Mouse (Mus musculus) stomach, postnatal 0 days (tissue): ENCODE measurements at regions not wholly inside any gene's neighbourhood (a gene's known extent, or its start where the extent isn't known, plus 50 kb on each side); places are given as distances from the start of the nearest gene placed in this dataset.

Experiments
- ATAC-seq: fragments of 200-750 bp; cut with Nextera tagmentation; 2 replicates; pipeline ENCODE4 v1.8.0; 2017; ENCODE audit not compliant: low FRiP score, low TSS enrichment
- DNase-seq: peaks from one replicate; pipeline ENCODE4 v3.0.0-alpha.2; 2016; ENCODE audit warnings: low spot score
- H3K27ac ChIP-seq: fragments of 300-500 bp; sonication (generic); replicated peaks from 2 replicates; pipeline ENCODE4 v1.5.1; 2014; ENCODE audit warnings: mild to moderate bottlenecking, control low read depth
- H3K27me3 ChIP-seq: fragments of 300-500 bp; sonication (generic); 2 replicates; pipeline ENCODE4 v1.6.1; 2014; ENCODE audit warnings: low read length; ENCODE audit not compliant: control insufficient read depth, insufficient read depth
- H3K36me3 ChIP-seq: fragments of 300-500 bp; sonication (generic); 2 replicates; pipeline ENCODE4 v1.6.1; 2014; ENCODE audit warnings: low read length, mixed read lengths; ENCODE audit not compliant: control insufficient read depth, insufficient read depth
- H3K4me1 ChIP-seq: fragments of 300-500 bp; sonication (generic); replicated peaks from 2 replicates; pipeline ENCODE4 v1.6.1; 2014; ENCODE audit warnings: antibody characterized with exemption; ENCODE audit not compliant: control insufficient read depth, insufficient read depth
- H3K4me2 ChIP-seq: fragments of 300-500 bp; sonication (generic); replicated peaks from 2 replicates; pipeline ENCODE4 v1.6.1; 2014; ENCODE audit warnings: low read depth, mild to moderate bottlenecking, control low read depth, moderate library complexity
- H3K4me3 ChIP-seq: fragments of 300-500 bp; sonication (generic); 2 replicates; pipeline ENCODE4 v1.5.1; 2014; ENCODE audit warnings: low read depth, low read length, control low read depth
- H3K9ac ChIP-seq: fragments of 300-500 bp; sonication (generic); 2 replicates; pipeline ENCODE4 v1.6.1; 2014; ENCODE audit warnings: mild to moderate bottlenecking, low read length, control low read depth, mixed read lengths
- H3K9me3 ChIP-seq: fragments of 300-500 bp; sonication (generic); 2 replicates; pipeline ENCODE4 v1.6.1; 2016; ENCODE audit warnings: low read length; ENCODE audit not compliant: control insufficient read depth
- CTCF ChIP-seq: IDR thresholded peaks from 2 replicates; pipeline ENCODE4 v1.5.1; 2016; ENCODE audit warnings: antibody characterized with exemption, low read depth, mild to moderate bottlenecking, moderate library complexity
- EP300 ChIP-seq: optimal IDR thresholded peaks from 2 replicates; pipeline ENCODE3; 2016; ENCODE audit warnings: antibody characterized with exemption
- WGBS: fragments of 180-500 bp; shearing (Covaris S2); extraction: QIAGEN DNeasy Blood & Tissue Kit; methylation state at CpG from one replicate; pipeline ENCODE4 v1.1.7; 2014; 5-methylcytosine and 5-hydroxymethylcytosine counted together

DNA sequence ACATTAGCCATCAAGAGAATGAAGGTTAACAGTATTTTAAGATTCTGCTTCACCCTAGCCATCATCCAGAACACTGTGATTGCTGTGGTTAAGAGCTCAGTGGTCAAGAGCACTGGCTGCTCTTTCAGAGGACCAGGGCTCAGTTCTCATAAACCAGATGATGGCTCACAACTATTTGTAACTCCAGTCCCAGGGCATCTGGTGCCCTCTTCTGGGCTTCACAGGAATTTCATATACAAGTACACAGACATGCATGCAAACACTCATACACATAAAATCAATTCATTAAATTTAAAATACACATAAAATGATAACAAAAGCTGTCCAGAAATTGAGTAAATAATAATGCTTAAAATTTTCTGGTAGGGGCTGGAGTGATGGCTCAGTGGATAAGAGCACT, 2189.9 kb downstream of the Gm37988 start:
- H3K4me3 ChIP-seq: no peak overlapping the region

DNA sequence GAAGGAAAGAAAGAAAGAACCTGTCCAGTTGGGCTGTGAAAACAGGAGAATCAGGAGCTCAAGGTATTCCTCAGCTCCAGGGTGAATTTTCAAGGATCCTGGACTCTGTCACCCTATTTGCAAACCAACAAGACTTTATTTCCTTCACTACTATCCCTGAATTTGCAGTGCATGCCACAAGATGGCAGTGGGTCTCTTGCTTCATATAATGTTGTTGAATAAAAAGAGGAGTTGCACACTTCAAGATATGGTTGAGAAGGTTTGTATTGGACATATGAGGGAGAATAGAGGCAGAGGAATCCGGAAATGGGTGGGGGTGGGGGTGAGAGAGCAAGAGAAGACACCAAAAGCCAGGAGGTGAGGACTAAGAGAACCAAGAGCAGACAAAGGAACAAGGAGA, 2202.5 kb downstream of the Gm37988 start:
- ATAC-seq (no peak), DNase-seq (peak; percentile 44)
- H3K4me2 ChIP-seq: no peak overlapping the region
- no peak overlapping the region for H3K9ac ChIP-seq
- H3K4me1 ChIP-seq: no peaks in the 10 kb centered on the region
- peak; percentile 84 for TF ChIP-seq CTCF
- no peak for TF ChIP-seq EP300
- no peaks in the 10 kb centered on the region for H3K27me3 ChIP-seq
- H3K4me3 ChIP-seq: no peak overlapping the region
- no peak overlapping the region for H3K27ac ChIP-seq
- no peaks in the 10 kb centered on the region for H3K9me3 ChIP-seq
- no peaks in the 10 kb centered on the region for H3K36me3 ChIP-seq
- 23% methylated on average over 1 of the region's 1 CpGs for WGBS

More for the DNA sequence above, 2189.9 kb downstream of the Gm37988 start:
- ATAC-seq: no peak
- Histone ChIP-seq H3K36me3 (no peaks in the 10 kb centered on the region), H3K9me3 (no peaks in the 10 kb centered on the region), H3K27me3 (no peaks in the 10 kb centered on the region), H3K27ac (no peak overlapping the region), H3K9ac (no peak overlapping the region), H3K4me2 (no peak overlapping the region), H3K4me1 (no peaks in the 10 kb centered on the region)
- no peak for TF ChIP-seq EP300
- peak; percentile 40 for TF ChIP-seq CTCF
- no peak for DNase-seq
